Mouse (Mus musculus): ENCODE results near the gene Gm13762. TPM values are rescaled to one million over a fixed set of nuclear protein-coding genes. Genes with fewer than 3 reads are reported as not detected.
"Not testable (repeated sequence)": the region's sequence is repeated elsewhere in the genome, so short reads cannot be mapped to it uniquely, and the experiment has no call there.

Gm13762 gene
- total RNA-seq (2021) = not detected
- long read RNA-seq, experiment 1 = 0 reads
- long read RNA-seq, experiment 2 = 0 reads

- DNase-seq (ENCODE audit: low spot score in 2 of 2) = no peak
Measured at GRCm38 (mm10) chr2:88980181-88980580, at the start of gene Gm13762. Gene Gm13762 (minus strand): TSS chr2:88980281.

GRCm38 (mm10) chr2:89021436-89021835, 41.4 kb upstream of the Gm13762 start:
- not testable (repeated sequence) for DNase-seq (ENCODE audit: low spot score in 2 of 2)

- DNase-seq (ENCODE audit: low spot score in 2 of 2) = no peak
Measured at GRCm38 (mm10) chr2:89018240-89018639, 38.2 kb upstream of the Gm13762 start, which contains the start of gene Olfr1216. Gene Olfr1216 (minus strand): TSS chr2:89018340.

- no peak for DNase-seq (ENCODE audit: low spot score in 2 of 2)
Measured at GRCm38 (mm10) chr2:89006873-89007272, 26.8 kb upstream of the Gm13762 start, which contains the start of gene Olfr1215. Gene Olfr1215 (minus strand): TSS chr2:89006973.

- DNase-seq (ENCODE audit: low spot score in 2 of 2) = no peak
Measured at GRCm38 (mm10) chr2:88992553-88992952, 12.5 kb upstream of the Gm13762 start, which contains the start of gene Olfr1214. Gene Olfr1214 (minus strand): TSS chr2:88992653.

- no peak for DNase-seq (ENCODE audit: low spot score in 2 of 2)
Measured at GRCm38 (mm10) chr2:88953669-88954068, 26.4 kb downstream of the Gm13762 start, which contains the start of gene Olfr1212. Gene Olfr1212 (plus strand): TSS chr2:88953969.

- DNase-seq (ENCODE audit: low spot score in 2 of 2) = no peak
Measured at GRCm38 (mm10) chr2:88938011-88938410, 42.1 kb downstream of the Gm13762 start, which contains the start of gene Olfr1211. Gene Olfr1211 (minus strand): TSS chr2:88938111.

Other genes starting within 250 kb of the Gm13762 start
- gene Olfr1197, start 247.9 kb downstream of the Gm13762 start, total RNA-seq (2021) = not detected
- not detected for gene Olfr1198, start 228.9 kb downstream of the Gm13762 start, total RNA-seq (2021)
- not detected for gene Olfr1199, start 219.8 kb downstream of the Gm13762 start, total RNA-seq (2021)
- gene Olfr1200, start 209.8 kb downstream of the Gm13762 start, total RNA-seq (2021) = not detected
- not detected for gene Olfr1201, start 187.2 kb downstream of the Gm13762 start, total RNA-seq (2021)
- gene Olfr1202, start 165.8 kb downstream of the Gm13762 start, total RNA-seq (2021) = not detected
- gene Olfr1205, start 150.5 kb downstream of the Gm13762 start, total RNA-seq (2021) = not detected
- gene Olfr1204, start 131.0 kb downstream of the Gm13762 start, total RNA-seq (2021) = not detected
- not detected for gene Olfr1206, start 117.0 kb downstream of the Gm13762 start, total RNA-seq (2021)
- gene Olfr1208, start 78.0 kb downstream of the Gm13762 start, total RNA-seq (2021) = not detected
- not detected for gene Olfr1209, start 65.1 kb downstream of the Gm13762 start, total RNA-seq (2021)
- gene Olfr1211, start 42.2 kb downstream of the Gm13762 start, total RNA-seq (2021) = not detected
- not detected for gene Olfr1212, start 26.3 kb downstream of the Gm13762 start, total RNA-seq (2021)
- gene Olfr1214, start 12.4 kb upstream of the Gm13762 start, total RNA-seq (2021) = not detected
- not detected for gene Olfr1215, start 26.7 kb upstream of the Gm13762 start, total RNA-seq (2021)
- not detected for gene Olfr1216, start 38.1 kb upstream of the Gm13762 start, total RNA-seq (2021)
- not detected for gene Olfr1217, start 51.8 kb upstream of the Gm13762 start, total RNA-seq (2021)
- not detected for gene Olfr1218, start 80.9 kb upstream of the Gm13762 start, total RNA-seq (2021)
- not detected for gene Olfr1219, start 103.2 kb upstream of the Gm13762 start, total RNA-seq (2021)
- gene Olfr1220, start 126.6 kb upstream of the Gm13762 start, total RNA-seq (2021) = not detected
- not detected for gene Olfr1221, start 137.0 kb upstream of the Gm13762 start, total RNA-seq (2021)
- not detected for gene Olfr1222, start 152.8 kb upstream of the Gm13762 start, total RNA-seq (2021)
- not detected for gene Olfr1223, start 171.3 kb upstream of the Gm13762 start, total RNA-seq (2021)
- gene Olfr1224-ps1, start 183.8 kb upstream of the Gm13762 start, total RNA-seq (2021) = not detected
- gene Olfr1225, start 194.4 kb upstream of the Gm13762 start, total RNA-seq (2021) = not detected
- not detected for gene Olfr1226, start 219.8 kb upstream of the Gm13762 start, total RNA-seq (2021)